Mouse (Mus musculus) hindbrain, embryonic 11.5 days (tissue): ENCODE results near the gene Dph3. TPM values are rescaled to one million over a fixed set of nuclear protein-coding genes. Genes with fewer than 3 reads are reported as not detected.
A peak's percentile ranks its signal among the peaks of the same experiment; 100 is the strongest.

ENCODE experiments used
- ATAC-seq: fragments of 200-750 bp; cut with Nextera tagmentation; 2 replicates; pipeline ENCODE4 v1.8.0; 2017; ENCODE audit warnings: mild to moderate bottlenecking, moderate TSS enrichment, moderate library complexity; ENCODE audit not compliant: low FRiP score
- DNase-seq: peaks from one replicate; pipeline ENCODE4 v3.0.0-alpha.2; 2015; ENCODE audit warnings: low spot score
- H3K27ac ChIP-seq: fragments of 300-500 bp; sonication (generic); 2 replicates; pipeline ENCODE4 v1.5.1; 2014; ENCODE audit warnings: mild to moderate bottlenecking, low read depth, low read length
- H3K27me3 ChIP-seq: fragments of 300-500 bp; sonication (generic); 2 replicates; pipeline ENCODE4 v1.6.1; 2014; ENCODE audit warnings: mild to moderate bottlenecking, low read length, moderate library complexity, mixed read lengths; ENCODE audit not compliant: control insufficient read depth, insufficient read depth
- H3K36me3 ChIP-seq: fragments of 300-500 bp; sonication (generic); 2 replicates; pipeline ENCODE4 v1.6.1; 2014; ENCODE audit warnings: mild to moderate bottlenecking, low read length, moderate library complexity, mixed read lengths; ENCODE audit not compliant: control insufficient read depth, insufficient read depth
- H3K4me1 ChIP-seq: fragments of 300-500 bp; sonication (generic); replicated peaks from 2 replicates; pipeline ENCODE4 v1.6.1; 2014; ENCODE audit warnings: low read length, mixed read lengths; ENCODE audit not compliant: control insufficient read depth, insufficient read depth
- H3K4me2 ChIP-seq: fragments of 300-500 bp; sonication (generic); replicated peaks from 2 replicates; pipeline ENCODE4 v1.6.1; 2014; ENCODE audit warnings: mild to moderate bottlenecking, low read depth, low read length
- H3K4me3 ChIP-seq: fragments of 300-500 bp; sonication (generic); 2 replicates; pipeline ENCODE4 v1.5.1; 2014; ENCODE audit warnings: low read depth, low read length
- H3K9ac ChIP-seq: fragments of 300-500 bp; sonication (generic); 2 replicates; pipeline ENCODE4 v1.6.1; 2014; ENCODE audit warnings: low read depth, low read length
- H3K9me3 ChIP-seq: fragments of 300-500 bp; sonication (generic); 2 replicates; pipeline ENCODE4 v1.6.1; 2016; ENCODE audit warnings: low read length; ENCODE audit not compliant: control insufficient read depth
- WGBS: fragments of 180-500 bp; shearing (Covaris S2); extraction: QIAGEN DNeasy Blood & Tissue Kit; methylation state at CpG from one replicate; pipeline ENCODE4 v1.1.7; 2014; 5-methylcytosine and 5-hydroxymethylcytosine counted together
- polyA plus RNA-seq: library from polyadenylated mRNA; unstranded; fragments of >200 nt; fragmentation: Nextera tagmentation; extraction: Ambion mirVana; gene quantifications from 2 replicates; pipeline ENCODE4 v1.2.1, GENCODE M21; 2014

Gene Dph3
- polyA plus RNA-seq, 1 experiment from 2014 or later, result 83.3 TPM

GRCm38 (mm10) chr14:32054788-32055187 lies 30.7 kb downstream of the Dph3 start:
- no peaks in the 10 kb centered on the region for H3K9me3 ChIP-seq
- DNase-seq, result no peak
- H3K27me3 ChIP-seq, result no peaks in the 10 kb centered on the region
- no peak overlapping the region for H3K4me3 ChIP-seq
- 71% methylated on average over 10 of the region's 10 CpGs for WGBS
- no peaks in the 10 kb centered on the region for H3K36me3 ChIP-seq
- H3K9ac ChIP-seq, result no peak overlapping the region
- no peak overlapping the region for H3K4me2 ChIP-seq
- H3K27ac ChIP-seq, result no peak overlapping the region
- no peaks in the 10 kb centered on the region for H3K4me1 ChIP-seq
- no peak for ATAC-seq

GRCm38 (mm10) chr14:32053895-32054294 lies 31.6 kb downstream of the Dph3 start:
- ATAC-seq, result no peak
- 76% methylated on average over 5 of the region's 5 CpGs for WGBS
- H3K4me2 ChIP-seq, result no peak overlapping the region
- H3K4me3 ChIP-seq, result no peak overlapping the region
- H3K27me3 ChIP-seq, result no peaks in the 10 kb centered on the region
- H3K36me3 ChIP-seq, result no peaks in the 10 kb centered on the region
- H3K9me3 ChIP-seq, result no peaks in the 10 kb centered on the region
- no peak overlapping the region for H3K9ac ChIP-seq
- no peaks in the 10 kb centered on the region for H3K4me1 ChIP-seq
- DNase-seq, result no peak
- no peak overlapping the region for H3K27ac ChIP-seq

GRCm38 (mm10) chr14:32050171-32050570 lies 35.4 kb downstream of the Dph3 start:
- Histone ChIP-seq H3K4me3 (no peak overlapping the region), H3K27ac (no peak overlapping the region), H3K9me3 (no peaks in the 10 kb centered on the region), H3K4me1 (no peaks in the 10 kb centered on the region), H3K36me3 (no peaks in the 10 kb centered on the region), H3K4me2 (no peak overlapping the region), H3K27me3 (no peaks in the 10 kb centered on the region), H3K9ac (no peak overlapping the region)
- DNase-seq (no peak), ATAC-seq (no peak)
- 87% methylated on average over 6 of the region's 6 CpGs for WGBS

GRCm38 (mm10) chr14:32046357-32046756 lies 39.2 kb downstream of the Dph3 start:
- Histone ChIP-seq H3K4me3 (no peak overlapping the region), H3K27me3 (no peaks in the 10 kb centered on the region), H3K9ac (no peak overlapping the region), H3K27ac (no peak overlapping the region), H3K36me3 (no peaks in the 10 kb centered on the region), H3K4me2 (no peak overlapping the region), H3K9me3 (no peaks in the 10 kb centered on the region), H3K4me1 (no peaks in the 10 kb centered on the region)
- no peak for DNase-seq
- WGBS, result 79% methylated on average over 8 of the region's 8 CpGs
- ATAC-seq, result no peak

- H3K27ac ChIP-seq, result no peak overlapping the region
- ATAC-seq, result no peak
- H3K4me2 ChIP-seq, result no peak overlapping the region
- no peaks in the 10 kb centered on the region for H3K4me1 ChIP-seq
- H3K27me3 ChIP-seq, result no peaks in the 10 kb centered on the region
- no peak overlapping the region for H3K4me3 ChIP-seq
- 71% methylated on average over 5 of the region's 5 CpGs for WGBS
- DNase-seq, result no peak
- H3K9ac ChIP-seq, result no peak overlapping the region
- no peaks in the 10 kb centered on the region for H3K9me3 ChIP-seq
- H3K36me3 ChIP-seq, result no peaks in the 10 kb centered on the region
Observed at GRCm38 (mm10) chr14:32042108-32042507, 43.4 kb downstream of the Dph3 start.

- 81% methylated on average over 8 of the region's 8 CpGs for WGBS
- Histone ChIP-seq H3K36me3 (no peaks in the 10 kb centered on the region), H3K4me2 (no peak overlapping the region), H3K27me3 (no peaks in the 10 kb centered on the region), H3K27ac (no peak overlapping the region), H3K4me3 (no peak overlapping the region), H3K4me1 (no peaks in the 10 kb centered on the region), H3K9ac (no peak overlapping the region), H3K9me3 (no peaks in the 10 kb centered on the region)
- DNase-seq, result no peak
- no peak for ATAC-seq
Observed at GRCm38 (mm10) chr14:32037661-32038252, 47.8 kb downstream of the Dph3 start.

GRCm38 (mm10) chr14:32036482-32036881 lies 49.0 kb downstream of the Dph3 start:
- H3K36me3 ChIP-seq, result no peaks in the 10 kb centered on the region
- H3K4me3 ChIP-seq, result no peak overlapping the region
- H3K9me3 ChIP-seq, result no peaks in the 10 kb centered on the region
- no peaks in the 10 kb centered on the region for H3K27me3 ChIP-seq
- no peak overlapping the region for H3K4me2 ChIP-seq
- no peak for DNase-seq
- no peak for ATAC-seq
- no peak overlapping the region for H3K27ac ChIP-seq
- no peaks in the 10 kb centered on the region for H3K4me1 ChIP-seq
- WGBS, result 69% methylated on average over 5 of the region's 5 CpGs
- no peak overlapping the region for H3K9ac ChIP-seq

GRCm38 (mm10) chr14:32032522-32032921 lies 53.0 kb downstream of the Dph3 start:
- Histone ChIP-seq H3K27me3 (no peaks in the 10 kb centered on the region), H3K4me2 (no peak overlapping the region), H3K4me3 (no peak overlapping the region), H3K27ac (no peak overlapping the region), H3K4me1 (no peaks in the 10 kb centered on the region), H3K9me3 (no peaks in the 10 kb centered on the region), H3K9ac (no peak overlapping the region), H3K36me3 (no peaks in the 10 kb centered on the region)
- DNase-seq (peak; percentile 78), ATAC-seq (no peak)
- WGBS, result 8% methylated on average over 4 of the region's 4 CpGs
